Mouse (Mus musculus) spleen, adult 12 weeks (tissue): ENCODE results near the gene Tnfrsf14.

Experiments used
- DNase-seq: peaks from one replicate; pipeline ENCODE4 v3.0.0; 2022; ENCODE audit warnings: low spot score

The Tnfrsf14 gene

GRCm38 (mm10) chr4:154928395-154929087, at the start of gene Tnfrsf14:
TSS of gene Tnfrsf14 (minus strand) at chr4:154928563.
- peak; percentile 62 for DNase-seq

- DNase-seq, result no peak
These were observed 45.8 kb upstream of the Tnfrsf14 start for GRCm38 (mm10) chr4:154974163-154974611.

- DNase-seq, result no peak
These were observed 44.2 kb upstream of the Tnfrsf14 start for GRCm38 (mm10) chr4:154972546-154972945.

GRCm38 (mm10) chr4:154967173-154967572, 38.8 kb upstream of the Tnfrsf14 start:
- DNase-seq, result no peak

GRCm38 (mm10) chr4:154965856-154966255, 37.5 kb upstream of the Tnfrsf14 start:
- DNase-seq, result no peak

- DNase-seq, result peak; percentile 38
These were observed 36.3 kb upstream of the Tnfrsf14 start for GRCm38 (mm10) chr4:154964581-154965235.

- peak; percentile 78 for DNase-seq
These were observed 35.7 kb upstream of the Tnfrsf14 start, which contains the start of gene Pank4 for GRCm38 (mm10) chr4:154963901-154964580. TSS of gene Pank4 (plus strand) at chr4:154964123.

GRCm38 (mm10) chr4:154963190-154963836, 35.0 kb upstream of the Tnfrsf14 start:
- DNase-seq, result no peak

GRCm38 (mm10) chr4:154962683-154963082, 34.3 kb upstream of the Tnfrsf14 start:
- DNase-seq, result no peak

- DNase-seq, result peak; percentile 50
These were observed 33.5 kb upstream of the Tnfrsf14 start for GRCm38 (mm10) chr4:154961911-154962310.

- no peak for DNase-seq
These were observed 32.9 kb upstream of the Tnfrsf14 start for GRCm38 (mm10) chr4:154961226-154961738.

GRCm38 (mm10) chr4:154960690-154961225, 32.4 kb upstream of the Tnfrsf14 start, which contains the start of gene Hes5:
TSS of gene Hes5 (plus strand) at chr4:154960923.
- no peak for DNase-seq

- no peak for DNase-seq
These were observed 31.8 kb upstream of the Tnfrsf14 start for GRCm38 (mm10) chr4:154960021-154960689.

- DNase-seq, result no peak
These were observed 30.3 kb upstream of the Tnfrsf14 start for GRCm38 (mm10) chr4:154958621-154959020.

- no peak for DNase-seq
These were observed 29.8 kb upstream of the Tnfrsf14 start for GRCm38 (mm10) chr4:154958171-154958570.

GRCm38 (mm10) chr4:154957289-154957993, 29.1 kb upstream of the Tnfrsf14 start:
- DNase-seq, result no peak

- no peak for DNase-seq
These were observed 28.2 kb upstream of the Tnfrsf14 start for GRCm38 (mm10) chr4:154956604-154957003.

- DNase-seq, result no peak
These were observed 24.3 kb upstream of the Tnfrsf14 start for GRCm38 (mm10) chr4:154952461-154953241.

GRCm38 (mm10) chr4:154949589-154949982, 21.2 kb upstream of the Tnfrsf14 start:
- no peak for DNase-seq
